Mouse (Mus musculus) intestine, postnatal 0 days (tissue): ENCODE data around the gene Aifm3. TPM values are rescaled to one million over a fixed set of nuclear protein-coding genes. Genes with fewer than 3 reads are reported as not detected.

Experiments used
- ATAC-seq: fragments of 200-750 bp; cut with Nextera tagmentation; 2 replicates; pipeline ENCODE4 v1.8.0; 2017; ENCODE audit warnings: mild to moderate bottlenecking, moderate TSS enrichment, moderate library complexity
- H3K27ac ChIP-seq: fragments of 300-500 bp; sonication (generic); 2 replicates; pipeline ENCODE4 v1.5.1; 2014; ENCODE audit warnings: mild to moderate bottlenecking, low read depth, low read length, moderate library complexity
- H3K27me3 ChIP-seq: fragments of 300-500 bp; sonication (generic); replicated peaks from 2 replicates; pipeline ENCODE4 v1.6.1; 2014; ENCODE audit warnings: low read length, mixed read lengths; ENCODE audit not compliant: control insufficient read depth, insufficient read depth
- H3K36me3 ChIP-seq: fragments of 300-500 bp; sonication (generic); 2 replicates; pipeline ENCODE4 v1.6.1; 2014; ENCODE audit warnings: mild to moderate bottlenecking, moderate library complexity; ENCODE audit not compliant: control insufficient read depth, insufficient read depth
- H3K4me1 ChIP-seq: fragments of 300-500 bp; sonication (generic); replicated peaks from 2 replicates; pipeline ENCODE4 v1.6.1; 2014; ENCODE audit warnings: antibody characterized with exemption, low read length, mixed read lengths; ENCODE audit not compliant: control insufficient read depth, insufficient read depth
- H3K4me2 ChIP-seq: fragments of 300-500 bp; sonication (generic); replicated peaks from 2 replicates; pipeline ENCODE4 v1.6.1; 2014; ENCODE audit warnings: low read depth, mild to moderate bottlenecking, moderate library complexity
- H3K4me3 ChIP-seq: fragments of 300-500 bp; sonication (generic); 2 replicates; pipeline ENCODE4 v1.5.1; 2014; ENCODE audit warnings: low read depth, low read length
- H3K9ac ChIP-seq: fragments of 300-500 bp; sonication (generic); 2 replicates; pipeline ENCODE4 v1.6.1; 2014; ENCODE audit warnings: mild to moderate bottlenecking, low read depth, low read length
- H3K9me3 ChIP-seq: fragments of 300-500 bp; sonication (generic); 2 replicates; pipeline ENCODE4 v1.6.1; 2016; ENCODE audit warnings: mixed run types; ENCODE audit not compliant: control insufficient read depth
- CTCF ChIP-seq: sonication (generic); IDR thresholded peaks from 2 replicates; pipeline ENCODE4 v1.5.1; 2016; ENCODE audit warnings: low read depth, mild to moderate bottlenecking, control low read depth, antibody characterized with exemption, moderate library complexity
- WGBS: fragments of 180-500 bp; shearing (Covaris S2); extraction: QIAGEN DNeasy Blood & Tissue Kit; methylation state at CpG from one replicate; pipeline ENCODE4 v1.1.7; 2014; 5-methylcytosine and 5-hydroxymethylcytosine counted together
- polyA plus RNA-seq: library from polyadenylated mRNA; unstranded; fragments of >200 nt; fragmentation: Nextera tagmentation; extraction: Ambion mirVana; gene quantifications from 2 replicates; pipeline ENCODE4 v1.2.1, GENCODE M21; 2015

Gene Aifm3
- polyA plus RNA-seq, 1 experiment from 2014 or later: 7.2 TPM

- no peak; the same call in 1 of the 2 replicates for TF ChIP-seq CTCF
- Histone ChIP-seq H3K4me1 (peaks cover 21% of the 10 kb centered on the region), H3K9ac (peak within 1 kb of the TSS; percentile 62), H3K9me3 (no peaks in the 10 kb centered on the region), H3K27me3 (no peaks in the 10 kb centered on the region), H3K4me2 (peak within 1 kb of the TSS; percentile 79), H3K27ac (peak within 1 kb of the TSS; percentile 88), H3K4me3 (peak within 1 kb of the TSS; percentile 57), H3K36me3 (peaks cover 18% of the 10 kb centered on the region)
- under 1% methylated on average over 50 of the region's 50 CpGs for WGBS
- peak; percentile 97 for ATAC-seq
Observed at GRCm38 (mm10) chr16:17508546-17509239, 19.3 kb downstream of the Aifm3 start, which contains the start of gene Lztr1. Gene Lztr1, plus strand, starts transcription at chr16:17508688.

GRCm38 (mm10) chr16:17509240-17509597 lies 19.8 kb downstream of the Aifm3 start:
- ATAC-seq: peak; percentile 1; the same call in 1 of the 2 replicates
- Histone ChIP-seq H3K4me3 (peak overlapping the region; percentile 57), H3K9me3 (no peaks in the 10 kb centered on the region), H3K4me2 (peak overlapping the region; percentile 79), H3K27me3 (no peaks in the 10 kb centered on the region), H3K27ac (peak overlapping the region; percentile 88), H3K4me1 (peaks cover 21% of the 10 kb centered on the region), H3K36me3 (peaks cover 22% of the 10 kb centered on the region), H3K9ac (peak overlapping the region; percentile 62)
- TF ChIP-seq CTCF: no peak
- WGBS: 4% methylated on average over 9 of the region's 9 CpGs

GRCm38 (mm10) chr16:17510143-17510542 lies 20.7 kb downstream of the Aifm3 start:
- H3K27ac ChIP-seq: peak overlapping the region; percentile 88
- peak overlapping the region; percentile 1; the same call in 1 of the 2 replicates for H3K9ac ChIP-seq

GRCm38 (mm10) chr16:17510686-17511085 lies 21.3 kb downstream of the Aifm3 start:
- no peaks in the 10 kb centered on the region for H3K9me3 ChIP-seq
- peak; percentile 29 for ATAC-seq

More at GRCm38 (mm10) chr16:17510143-17510542, 20.7 kb downstream of the Aifm3 start:
- no peak for ATAC-seq
- no peak for TF ChIP-seq CTCF
- H3K9me3 ChIP-seq: no peaks in the 10 kb centered on the region
- H3K4me2 ChIP-seq: peak overlapping the region; percentile 79
- WGBS: 80% methylated on average over 2 of the region's 2 CpGs
- peaks cover 21% of the 10 kb centered on the region for H3K4me1 ChIP-seq
- H3K27me3 ChIP-seq: no peaks in the 10 kb centered on the region
- peaks cover 26% of the 10 kb centered on the region for H3K36me3 ChIP-seq
- peak overlapping the region; percentile 57; the same call in 1 of the 2 replicates for H3K4me3 ChIP-seq

GRCm38 (mm10) chr16:17511431-17511830 lies 22.0 kb downstream of the Aifm3 start:
- TF ChIP-seq CTCF: no peak
- peak overlapping the region; percentile 79 for H3K4me2 ChIP-seq
- H3K9me3 ChIP-seq: no peaks in the 10 kb centered on the region
- WGBS: 88% methylated on average over 4 of the region's 4 CpGs
- no peak for ATAC-seq
- H3K36me3 ChIP-seq: peaks cover 36% of the 10 kb centered on the region
- 0 out of 2 replicates have a peak overlapping the region, but pooled peaks have one; percentile 17 for H3K9ac ChIP-seq
- H3K4me3 ChIP-seq: no peak overlapping the region
- H3K27me3 ChIP-seq: no peaks in the 10 kb centered on the region
- peaks cover 21% of the 10 kb centered on the region for H3K4me1 ChIP-seq
- H3K27ac ChIP-seq: peak overlapping the region; percentile 88

More at GRCm38 (mm10) chr16:17510686-17511085, 21.3 kb downstream of the Aifm3 start:
- H3K4me3 ChIP-seq: peak overlapping the region; percentile 57; the same call in 1 of the 2 replicates
- 31% methylated on average over 2 of the region's 2 CpGs for WGBS
- H3K36me3 ChIP-seq: peaks cover 29% of the 10 kb centered on the region
- no peak overlapping the region for H3K9ac ChIP-seq
- peak overlapping the region; percentile 79 for H3K4me2 ChIP-seq
- H3K27me3 ChIP-seq: no peaks in the 10 kb centered on the region
- TF ChIP-seq CTCF: no peak
- H3K4me1 ChIP-seq: peaks cover 21% of the 10 kb centered on the region
- H3K27ac ChIP-seq: peak overlapping the region; percentile 88

- peaks cover 86% of the 10 kb centered on the region for H3K36me3 ChIP-seq
Observed at GRCm38 (mm10) chr16:17518910-17519309, 29.5 kb downstream of the Aifm3 start.

More at GRCm38 (mm10) chr16:17518910-17519309, 29.5 kb downstream of the Aifm3 start:
- Histone ChIP-seq H3K9me3 (no peaks in the 10 kb centered on the region), H3K4me3 (no peak overlapping the region), H3K9ac (no peak overlapping the region), H3K4me1 (no peaks in the 10 kb centered on the region), H3K27ac (no peak overlapping the region), H3K4me2 (no peak overlapping the region), H3K27me3 (no peaks in the 10 kb centered on the region)
- no peak for ATAC-seq
- no peak for TF ChIP-seq CTCF
- WGBS: 75% methylated on average over 2 of the region's 2 CpGs
